Mouse (Mus musculus) embryonic fibroblast, embryonic 13.5 days (primary cell): Measurements from ENCODE around the gene 4930452B06Rik.

ENCODE experiments used
- CTCF ChIP-seq: IDR thresholded peaks from 2 replicates; pipeline ENCODE4 v1.5.1; 2011; ENCODE audit warnings: mild to moderate bottlenecking, control low read depth, low read length, moderate library complexity, borderline replicate concordance; ENCODE audit not compliant: insufficient read depth
- POLR2A ChIP-seq: IDR thresholded peaks from 2 replicates; pipeline ENCODE4 v1.6.1; 2011; ENCODE audit warnings: low read depth, mild to moderate bottlenecking, control low read depth, low read length, moderate library complexity

DNA sequence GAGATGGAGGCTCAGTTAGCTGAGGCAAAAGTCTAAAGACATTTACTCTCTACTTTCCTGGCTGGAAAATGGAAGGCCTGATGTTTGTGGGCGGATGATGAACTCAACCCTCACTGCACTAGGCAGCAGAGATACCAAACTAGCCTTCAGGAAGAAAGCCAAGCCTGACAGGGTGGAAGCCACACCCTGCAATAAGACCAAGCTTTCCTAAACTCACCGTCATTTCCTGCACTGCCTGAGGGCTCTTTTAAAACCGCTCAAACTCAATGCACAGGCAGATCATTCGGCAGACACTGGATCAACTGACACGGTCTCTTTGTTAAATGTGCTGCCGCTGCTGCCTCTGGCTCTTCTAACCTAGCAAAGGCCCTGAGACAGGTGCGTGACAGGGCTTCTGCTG, 50.4 kb downstream of the 4930452B06Rik start:
- TF ChIP-seq CTCF (no peak), POLR2A (no peak)
